Mouse (Mus musculus) frontal cortex, adult 2 months (tissue): ENCODE data around the gene Ccl4. TPM values are rescaled to one million over a fixed set of nuclear protein-coding genes. Genes with fewer than 3 reads are reported as not detected.

ENCODE experiments used
- DNase-seq, 2 experiments: peaks; one replicate each; pipeline ENCODE4 v3.0.0; 2022; ENCODE audit warnings: low spot score in 1 of 2; ENCODE audit errors: extremely low spot score in 1 of 2
- polyA plus RNA-seq: library from polyadenylated mRNA; depleted of rRNA; stranded (reverse); fragments of >200 nt; gene quantifications from 2 replicates; pipeline ENCODE4 v1.2.3, GENCODE M21; 2012; rRNA removed

Ccl4 gene
- 0.56 and 0.61 TPM in 2 replicates for polyA plus RNA-seq

DNA sequence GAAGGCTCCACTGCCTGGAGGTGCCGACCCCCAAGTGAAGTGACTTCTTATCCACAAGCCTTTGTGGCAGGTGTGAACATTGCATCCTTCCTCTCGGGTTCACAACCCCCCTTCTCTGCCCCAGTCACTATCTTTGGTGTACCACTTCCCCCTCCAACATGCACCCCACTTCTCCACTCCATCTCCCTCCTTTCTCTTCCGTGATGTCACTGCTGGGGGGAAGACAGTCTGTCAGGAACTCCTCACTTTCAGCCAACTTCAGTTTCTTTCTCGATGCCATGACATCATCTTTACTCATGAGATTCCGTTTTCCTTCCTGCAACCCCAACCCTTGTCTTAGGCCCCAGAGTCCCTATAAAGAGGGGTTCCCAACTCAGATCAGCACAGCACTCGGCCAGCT, at the start of gene Ccl4:
Ccl4 (plus strand) TSS at position 381 of the 400 bp plus-strand sequence.
- no peak for DNase-seq

DNA sequence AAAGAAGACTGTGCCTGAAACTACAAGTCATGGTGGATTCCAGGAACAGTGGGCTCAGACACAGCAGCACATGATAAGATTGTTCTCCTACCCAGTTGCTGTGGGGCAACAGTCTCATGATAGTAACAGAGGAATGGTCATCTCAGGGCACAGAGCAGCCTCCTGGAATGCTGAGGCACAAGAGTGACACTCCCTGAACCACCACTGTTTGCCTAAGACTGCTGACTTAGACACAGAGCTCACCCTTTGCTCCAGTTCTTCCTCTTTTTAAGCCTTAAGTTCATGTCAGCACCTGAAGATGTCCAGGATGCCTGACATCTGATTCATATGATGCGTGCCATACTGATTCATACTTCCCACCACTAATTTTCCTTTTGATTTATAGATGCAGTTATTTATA, 45.8 kb upstream of the Ccl4 start:
- DNase-seq = no peak

DNA sequence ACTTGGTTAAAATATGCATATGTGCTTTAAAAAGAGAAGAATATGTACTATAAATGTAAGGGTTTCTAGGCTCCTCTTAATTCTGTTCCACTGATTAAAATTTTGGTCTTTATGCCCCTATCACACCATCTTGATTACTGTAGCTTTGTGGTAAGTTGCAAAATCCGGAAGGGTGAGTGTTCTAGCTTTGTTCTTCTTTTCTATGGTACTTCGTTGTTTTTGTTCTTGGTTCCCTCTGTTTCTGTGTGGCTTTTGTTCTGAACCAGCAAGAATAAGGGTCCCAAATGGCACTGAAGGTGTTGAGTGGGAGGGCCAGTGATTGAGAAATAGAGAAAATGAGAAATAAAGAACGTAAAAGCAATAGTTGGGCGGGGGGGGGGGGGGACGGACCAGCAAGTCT, 44.1 kb upstream of the Ccl4 start:
- DNase-seq = no peak

DNA sequence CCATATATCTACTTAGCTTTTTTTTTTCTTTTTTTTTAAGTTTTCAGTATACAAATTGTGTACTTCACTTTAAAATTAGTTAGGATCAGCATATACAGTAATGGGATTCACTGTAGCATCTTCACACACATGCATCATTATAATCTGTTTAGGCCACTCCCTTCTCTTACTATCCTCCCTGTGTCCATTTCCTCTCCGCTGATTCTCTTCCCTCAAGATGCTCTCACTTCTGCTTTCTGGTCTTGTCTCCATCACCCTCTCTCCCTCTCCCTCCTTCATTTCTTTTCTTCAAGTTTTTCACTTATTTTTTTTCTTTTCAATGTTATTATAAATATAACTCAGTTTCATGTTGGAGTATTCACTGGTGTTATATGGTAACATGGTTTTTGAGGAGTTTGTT, 43.3 kb upstream of the Ccl4 start:
- no peak for DNase-seq

DNA sequence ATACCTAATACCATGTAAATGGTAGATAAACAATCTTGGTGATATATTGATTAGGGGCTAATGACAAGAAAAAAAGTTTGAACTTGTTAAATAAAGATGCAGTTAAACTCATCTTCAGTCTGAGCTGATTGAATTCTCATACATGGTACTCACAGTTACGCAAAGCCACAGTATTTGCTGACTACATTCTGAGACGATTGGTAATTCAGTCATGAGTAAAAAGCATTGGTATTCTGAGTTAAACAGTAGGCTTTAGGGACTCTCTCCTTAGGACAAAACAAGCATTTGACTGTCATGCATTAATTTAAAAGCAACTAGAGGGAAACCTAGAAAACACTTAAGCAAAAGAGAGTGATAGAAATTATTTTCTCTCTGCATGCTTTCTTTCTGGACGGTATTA, 38.8 kb upstream of the Ccl4 start:
- DNase-seq = no peak

DNA sequence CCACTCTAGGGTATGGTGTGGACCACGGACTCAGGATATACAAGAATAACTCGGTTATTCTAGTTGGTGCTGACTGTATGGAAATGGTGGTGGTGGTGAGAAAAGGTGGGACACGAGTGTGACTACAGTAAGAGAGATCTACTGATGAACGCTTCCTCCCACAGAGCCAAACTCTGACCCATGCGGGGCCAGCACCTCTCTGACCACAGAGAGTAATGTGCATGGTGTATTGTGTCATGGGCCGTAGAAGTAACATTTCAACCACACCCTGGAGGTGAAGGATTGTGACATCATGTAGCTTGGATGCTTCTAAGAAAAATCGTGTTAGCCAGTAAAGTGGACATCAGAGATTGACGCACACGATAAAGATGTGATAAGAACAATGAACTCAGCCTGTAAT, 33.6 kb upstream of the Ccl4 start:
- DNase-seq = no peak

DNA sequence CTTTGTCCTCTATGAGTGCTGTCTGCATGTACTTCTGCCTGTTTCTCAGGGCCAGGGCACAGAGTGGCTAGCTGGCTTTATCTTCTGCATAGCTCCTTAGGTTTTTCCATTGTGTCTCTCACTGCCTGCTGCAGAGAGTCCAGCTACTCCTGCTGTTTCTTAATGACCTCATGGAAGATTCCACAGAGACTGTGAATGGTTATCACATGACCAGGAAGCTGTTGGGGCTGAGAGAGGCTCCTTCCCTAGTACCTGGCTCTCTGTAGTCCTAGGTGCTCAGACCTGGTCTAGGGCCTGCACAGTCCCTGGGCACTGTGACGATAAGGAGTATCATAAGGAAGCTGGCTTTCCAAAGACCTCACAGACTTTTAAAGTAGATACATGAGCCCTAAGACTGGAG, 31.8 kb upstream of the Ccl4 start:
- DNase-seq = no peak

DNA sequence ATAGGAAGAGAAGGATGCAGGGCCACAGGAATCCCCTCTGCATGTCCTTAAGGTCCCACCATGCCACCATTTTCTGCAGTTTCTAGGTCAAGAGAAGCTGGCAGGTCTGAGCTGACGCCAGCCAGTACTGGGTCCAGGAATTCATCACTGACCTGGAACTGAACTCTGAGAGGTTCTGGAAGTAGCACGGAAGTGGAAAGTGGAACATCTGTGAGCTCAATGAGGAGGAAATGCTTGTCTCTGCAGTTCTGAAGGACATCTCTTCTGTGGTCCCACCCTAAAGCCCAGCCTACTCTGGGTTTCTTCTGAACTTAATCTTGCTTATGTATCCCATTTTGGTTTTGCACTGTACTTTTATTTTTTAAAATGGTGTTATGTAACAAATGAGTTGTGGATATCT, 31.3 kb upstream of the Ccl4 start:
- no peak for DNase-seq

DNA sequence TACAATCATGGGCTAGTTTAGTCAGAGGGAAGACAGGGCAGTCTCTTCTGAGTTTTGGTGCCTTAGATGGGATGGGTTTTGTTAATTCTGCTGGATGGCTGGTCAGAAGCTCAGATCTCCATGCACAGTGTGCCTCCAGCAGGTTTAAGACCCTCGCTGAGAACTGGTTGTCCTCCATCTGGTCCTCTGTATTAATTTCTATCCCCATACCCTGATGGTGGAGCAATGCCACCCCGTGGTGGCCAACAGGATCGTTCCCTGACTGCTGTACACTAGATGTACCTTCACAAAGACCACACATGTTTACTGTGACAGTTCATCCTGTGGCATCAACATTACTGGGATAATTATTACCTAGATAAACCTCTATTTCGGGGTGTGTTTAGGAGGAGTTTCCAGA, 29.6 kb upstream of the Ccl4 start:
- DNase-seq = no peak

DNA sequence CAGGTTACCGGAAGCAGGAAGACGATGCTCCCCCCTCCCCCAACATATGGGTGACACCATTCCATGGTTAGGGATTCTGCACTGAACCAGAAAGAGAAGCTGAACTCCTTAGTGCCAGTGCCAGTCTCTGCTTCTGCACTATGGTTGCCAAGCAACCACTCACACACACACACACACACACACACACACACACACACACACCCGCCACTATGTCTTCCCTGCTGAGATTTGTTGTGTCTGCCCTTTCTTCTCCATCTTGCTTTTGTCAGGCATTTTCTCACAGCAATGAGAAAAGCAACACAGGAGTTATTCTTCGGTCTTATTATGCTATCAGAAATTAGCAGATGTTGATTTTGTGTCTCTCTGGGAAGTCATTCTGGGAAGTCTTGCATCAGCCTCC, 28.0 kb upstream of the Ccl4 start:
- no peak for DNase-seq

DNA sequence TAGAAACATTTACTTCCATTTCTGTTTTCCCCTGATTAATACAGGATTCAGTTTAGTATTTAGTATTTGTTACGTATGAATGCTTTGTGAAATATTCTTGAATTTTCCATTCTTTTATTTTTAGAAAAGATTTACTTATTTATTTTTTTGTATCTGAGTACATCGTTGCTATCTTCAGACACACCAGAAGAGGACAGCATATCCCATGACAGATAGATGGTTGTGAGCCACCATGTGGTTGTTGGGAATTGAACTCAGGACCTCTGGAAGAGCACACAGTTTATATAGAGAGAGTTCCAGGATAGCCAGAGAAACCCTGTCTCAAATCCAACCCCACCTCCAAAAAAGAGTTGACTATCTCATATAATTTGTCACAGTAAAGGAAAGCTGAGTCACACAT, 27.5 kb upstream of the Ccl4 start:
- no peak for DNase-seq

DNA sequence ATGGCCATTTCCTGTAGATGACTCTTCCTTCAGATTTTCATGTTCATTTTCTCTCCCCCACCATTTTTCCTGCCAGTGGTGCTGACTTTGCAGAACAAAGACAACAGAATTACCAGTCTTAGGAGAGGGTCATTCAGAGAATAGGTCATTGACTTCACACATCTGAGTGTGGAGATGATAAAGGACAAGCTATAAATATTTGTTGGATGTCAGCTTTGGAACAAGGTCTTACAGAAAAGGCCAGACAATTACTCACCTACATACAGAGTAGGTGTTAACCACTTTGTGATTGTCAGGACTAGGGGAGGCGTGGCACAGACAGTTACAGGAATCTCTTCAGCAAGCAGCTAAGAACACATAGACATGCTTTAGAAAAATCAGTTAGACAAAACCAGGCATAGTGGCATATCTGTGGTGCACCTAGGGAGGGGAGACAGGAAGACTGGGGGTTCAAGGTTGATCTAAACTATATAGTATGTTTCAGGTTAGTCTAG, 25.6 kb upstream of the Ccl4 start:
- DNase-seq = no peak

DNA sequence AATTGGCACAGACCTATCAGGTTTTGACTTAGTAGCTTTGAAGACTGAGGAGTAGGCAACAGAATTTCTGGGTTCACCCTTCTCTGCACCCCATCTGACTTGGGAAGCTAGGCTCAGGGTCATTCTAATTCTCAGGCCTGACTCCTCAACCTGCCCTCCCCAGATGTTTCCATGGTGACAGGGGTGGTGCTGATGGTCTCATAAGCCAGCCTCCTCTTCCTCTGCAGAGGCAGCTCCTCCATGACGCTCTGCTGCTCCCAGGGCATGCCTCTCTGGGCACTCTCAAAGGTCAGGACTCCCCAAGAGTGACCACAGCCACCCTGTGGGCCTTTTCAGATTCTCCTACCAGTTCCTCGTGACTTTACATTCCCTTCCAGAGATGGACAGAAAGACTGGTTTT, 23.4 kb upstream of the Ccl4 start:
- DNase-seq = no peak

DNA sequence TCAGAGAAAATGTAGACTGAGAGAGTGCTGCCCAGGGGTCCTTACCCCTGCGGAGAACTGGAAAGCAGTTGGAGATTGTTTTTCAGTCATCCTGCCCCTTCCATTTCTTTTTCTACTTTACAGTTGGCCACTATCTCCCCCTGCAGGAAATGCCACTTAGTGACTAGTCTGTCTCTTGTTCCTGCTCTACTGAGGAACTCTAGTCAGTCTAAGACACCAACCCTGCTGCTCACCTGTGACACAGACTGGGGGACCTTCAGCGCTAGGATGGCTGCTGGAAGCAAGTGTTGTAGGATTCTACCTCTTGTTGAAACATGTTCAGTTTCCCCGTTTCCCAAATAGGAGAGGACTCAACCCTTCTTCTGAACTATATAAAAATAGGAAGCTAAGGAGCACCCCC, 22.9 kb upstream of the Ccl4 start:
- DNase-seq = no peak

DNA sequence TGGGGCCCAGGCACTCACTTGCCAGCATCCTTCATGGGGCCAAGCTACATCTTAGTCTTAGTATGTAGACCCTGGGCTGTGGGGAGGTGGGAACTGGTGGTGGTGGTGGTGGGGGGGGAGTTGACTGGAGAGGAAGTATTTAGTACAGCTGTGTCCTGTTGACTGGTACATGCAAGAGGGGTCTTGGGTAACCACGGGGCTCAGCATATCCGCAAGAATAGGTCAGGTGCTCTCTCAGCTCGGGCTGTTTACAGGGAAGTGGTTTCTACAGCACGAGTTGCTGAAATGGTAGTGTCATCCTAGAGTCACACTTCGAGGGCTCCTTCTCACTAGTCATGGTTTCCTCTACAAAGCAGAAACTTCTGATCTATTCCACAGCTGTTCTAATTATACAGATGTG, 22.2 kb upstream of the Ccl4 start:
- no peak for DNase-seq

DNA sequence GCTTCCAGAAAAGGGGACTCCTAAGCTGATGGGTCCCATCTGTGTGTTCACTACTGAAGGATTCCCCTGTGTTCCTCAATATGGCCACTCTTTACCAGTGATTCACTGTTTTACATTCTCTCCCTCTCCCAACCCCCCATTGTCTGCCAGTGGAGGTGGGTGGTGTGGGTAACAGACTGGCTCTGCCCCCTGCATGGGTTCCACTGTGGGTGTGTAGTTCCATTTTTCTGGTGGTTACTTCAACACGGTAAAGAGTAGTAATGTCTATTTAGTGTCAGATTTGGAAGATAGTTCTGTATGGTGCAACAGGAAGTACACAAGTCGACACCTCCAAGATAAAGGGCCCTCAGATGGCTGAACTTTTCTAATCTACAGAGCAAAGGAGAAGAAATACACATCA, 21.2 kb upstream of the Ccl4 start:
- no peak for DNase-seq

DNA sequence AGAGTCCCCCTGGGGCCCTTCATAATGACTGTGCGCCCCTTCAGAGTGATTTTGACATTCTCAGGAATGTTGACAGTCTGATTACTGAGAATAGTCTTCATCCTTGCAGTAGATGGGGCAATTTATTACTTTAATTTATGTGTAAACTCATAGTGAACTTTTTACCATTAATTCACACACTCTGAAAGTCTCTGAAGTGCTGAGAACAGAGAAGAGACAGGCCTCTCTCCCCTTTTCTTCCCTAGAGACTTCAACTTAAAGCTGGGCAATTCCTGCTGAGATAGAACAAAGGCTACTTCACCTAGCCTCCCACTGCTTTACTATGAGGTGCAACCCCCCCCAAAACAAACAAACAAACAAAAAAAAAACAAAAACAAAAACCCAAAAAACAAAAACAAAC, 16.9 kb upstream of the Ccl4 start, which contains the start of gene Rpl9-ps1:
Rpl9-ps1 (minus strand) TSS at position 101 of the 400 bp plus-strand sequence.
- DNase-seq = no peak

DNA sequence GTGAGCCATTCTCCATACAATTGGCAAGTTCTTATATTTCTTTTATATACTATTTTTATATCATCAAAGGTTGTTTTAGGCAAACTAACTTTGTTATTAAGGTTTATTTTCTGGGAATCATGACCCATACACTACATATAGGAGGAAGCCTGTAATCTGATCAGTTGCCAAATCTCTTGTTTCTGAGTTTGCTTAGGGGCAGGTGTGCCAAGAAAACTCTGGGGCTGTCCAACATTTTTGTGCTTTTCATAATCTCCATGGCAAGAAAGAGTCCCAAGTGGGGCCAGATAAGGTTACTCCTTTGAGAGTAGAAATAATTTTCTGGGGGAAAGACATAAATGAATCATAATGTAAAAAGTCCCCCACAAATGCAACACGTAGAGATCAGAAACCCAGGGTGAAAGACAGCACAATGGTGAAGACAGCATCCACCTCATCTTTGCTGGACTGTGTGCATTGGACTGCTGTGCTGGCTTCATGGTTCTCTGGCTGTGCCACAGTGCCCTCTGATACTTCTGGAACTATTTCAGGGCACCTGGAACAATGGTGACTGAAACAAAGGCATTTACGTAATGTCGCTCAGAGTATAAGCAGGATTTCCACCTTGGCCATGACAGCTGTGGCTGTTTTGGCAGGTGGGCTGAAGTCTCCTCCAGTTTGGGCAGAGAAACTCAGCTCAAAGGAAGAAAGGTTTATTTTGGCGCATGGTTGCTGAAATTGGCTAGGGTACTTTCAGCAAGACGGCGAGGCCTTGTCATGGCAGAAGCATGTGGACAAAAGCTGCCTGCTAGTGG, 15.8 kb upstream of the Ccl4 start:
- DNase-seq = no peak

DNA sequence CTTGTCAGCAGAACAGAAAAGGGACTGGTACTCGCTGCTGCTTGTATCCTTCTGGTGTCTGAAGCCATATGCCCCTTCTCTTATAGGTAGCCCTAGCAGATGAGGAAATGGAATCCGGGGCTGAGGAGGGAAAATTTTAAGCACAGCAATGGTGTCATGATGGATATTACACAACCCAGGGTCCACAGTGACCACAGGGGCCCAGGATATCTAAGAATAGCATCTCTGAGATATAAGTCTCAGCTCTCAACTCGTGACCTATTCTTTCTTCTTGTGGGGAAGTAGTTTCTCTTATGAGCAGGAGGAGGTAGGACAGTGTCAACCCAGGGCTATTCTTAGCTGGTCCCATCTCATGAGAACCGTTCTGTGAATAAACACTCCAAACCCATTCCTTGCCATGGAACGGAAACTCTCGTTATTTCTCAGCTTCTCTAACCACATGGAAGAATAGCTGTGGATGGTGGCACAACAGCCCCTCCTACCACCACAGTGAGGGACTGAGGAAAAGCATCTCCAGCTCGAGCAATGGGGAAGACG, 13.0 kb upstream of the Ccl4 start, which contains the start of gene Ccl3:
Ccl3 (minus strand) TSS at position 51 of the 537 bp plus-strand sequence.
- DNase-seq = no peak

DNA sequence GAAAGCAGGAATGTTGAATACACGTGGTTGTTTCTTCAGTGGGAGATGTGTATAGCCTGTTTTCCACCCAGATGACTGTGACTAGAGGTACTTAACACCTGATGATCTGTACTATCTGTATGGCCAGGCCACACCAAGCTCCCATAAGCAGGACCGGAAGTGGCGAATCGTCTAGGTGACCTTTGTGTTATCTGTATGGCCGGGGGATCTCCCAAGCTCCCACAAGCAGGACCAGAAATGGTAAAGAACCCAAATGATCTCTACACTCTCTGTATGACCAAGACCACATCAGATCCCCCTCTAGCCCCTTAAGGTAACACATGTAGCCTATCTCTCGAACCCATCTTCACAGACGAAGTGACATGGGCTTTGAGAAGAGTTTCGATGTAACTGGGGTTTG, 7.8 kb upstream of the Ccl4 start:
- no peak for DNase-seq

DNA sequence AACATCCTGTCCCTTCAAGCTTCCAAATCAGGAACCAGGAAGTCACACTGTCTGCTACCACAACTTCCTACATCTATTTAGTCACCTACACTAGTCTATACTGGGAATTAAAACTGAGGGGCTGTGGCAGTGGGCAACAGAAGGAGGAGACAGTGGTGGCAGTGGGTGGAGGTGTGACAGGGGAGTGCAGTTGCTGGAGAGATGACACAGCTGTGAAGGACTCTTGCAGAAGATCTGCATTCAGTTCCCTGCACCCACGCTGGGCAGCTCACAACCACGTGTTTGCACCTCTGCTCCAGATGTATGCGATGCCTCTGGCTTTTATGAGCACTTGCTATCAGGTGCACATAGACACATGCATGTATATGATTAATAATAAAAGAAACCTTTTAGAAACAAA, 4.9 kb upstream of the Ccl4 start:
- DNase-seq = peak in 1 of 2 experiments; percentile 17

DNA sequence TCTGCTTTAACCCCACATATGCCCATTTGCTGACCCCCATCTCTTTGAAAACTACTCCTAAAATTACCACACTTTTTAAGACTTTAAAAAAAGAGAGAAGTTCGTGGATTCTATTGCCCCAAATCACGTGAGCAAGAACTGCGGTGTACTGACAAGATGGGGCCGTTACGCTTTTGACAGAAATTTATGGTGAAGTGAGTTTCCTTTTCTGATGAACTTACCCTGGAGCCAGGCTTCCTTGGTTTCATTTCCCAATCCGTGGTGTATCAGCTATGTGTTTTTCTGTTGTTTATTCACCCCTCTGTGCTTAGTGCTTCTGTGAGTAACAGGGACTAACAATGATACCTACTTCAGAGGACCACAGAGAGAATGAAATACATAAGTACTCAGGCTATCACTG, 3.6 kb upstream of the Ccl4 start:
- DNase-seq = no peak
